Mouse (Mus musculus) NIH3T3 (cell line): ENCODE data around the gene Arl4a.
A peak's percentile ranks its signal among the peaks of the same experiment; 100 is the strongest.

Source experiments
- DNase-seq: peaks from one replicate; pipeline ENCODE4 v3.0.0-alpha.2; 2012; ENCODE audit warnings: low read depth

The Arl4a gene

GRCm38 (mm10) chr12:40037876-40038463, at the start of gene Arl4a:
Arl4a (minus strand) TSS chr12:40038025.
- DNase-seq, result peak; percentile 93

GRCm38 (mm10) chr12:40085731-40086322, 48.0 kb upstream of the Arl4a start:
- DNase-seq, result no peak

DNA sequence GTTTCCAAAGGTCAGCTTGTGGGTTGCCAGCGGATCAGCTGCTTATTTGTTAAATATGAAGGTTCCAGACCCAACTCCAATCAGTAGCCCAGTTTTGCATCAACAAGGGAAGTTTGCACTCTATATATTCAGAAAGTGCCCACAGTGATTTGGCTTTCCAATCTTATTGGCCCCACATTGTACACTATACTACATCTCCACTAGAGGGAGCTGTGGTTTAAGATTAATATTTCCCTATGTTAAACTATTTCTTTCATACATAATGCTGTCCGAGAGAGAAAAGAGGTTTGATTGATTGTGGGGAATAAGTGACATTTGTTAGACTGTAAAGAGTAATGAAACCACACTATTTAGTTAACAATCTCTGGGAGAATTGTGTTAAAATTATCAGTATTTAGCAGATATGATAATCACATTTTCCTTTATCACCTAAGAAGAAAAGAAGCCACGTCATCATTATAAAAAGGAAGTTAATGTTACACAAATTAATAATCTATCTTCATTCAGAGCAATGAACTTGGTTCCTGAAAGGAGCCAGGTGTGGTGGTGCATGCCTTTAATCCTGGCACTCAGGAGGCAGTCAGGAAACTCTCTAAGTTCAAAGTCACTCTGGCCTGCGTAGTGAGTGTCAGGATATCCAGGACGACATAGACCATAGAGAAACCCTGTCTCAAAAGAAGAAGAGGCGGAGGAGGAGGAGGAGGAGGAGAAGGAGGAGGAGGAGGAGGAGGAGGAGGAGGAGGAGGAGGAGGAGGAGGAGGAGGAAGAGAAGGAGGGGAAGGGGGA, 44.8 kb upstream of the Arl4a start:
- peak; percentile 67 for DNase-seq

GRCm38 (mm10) chr12:40082048-40082447, 44.2 kb upstream of the Arl4a start:
- DNase-seq, result no peak

DNA sequence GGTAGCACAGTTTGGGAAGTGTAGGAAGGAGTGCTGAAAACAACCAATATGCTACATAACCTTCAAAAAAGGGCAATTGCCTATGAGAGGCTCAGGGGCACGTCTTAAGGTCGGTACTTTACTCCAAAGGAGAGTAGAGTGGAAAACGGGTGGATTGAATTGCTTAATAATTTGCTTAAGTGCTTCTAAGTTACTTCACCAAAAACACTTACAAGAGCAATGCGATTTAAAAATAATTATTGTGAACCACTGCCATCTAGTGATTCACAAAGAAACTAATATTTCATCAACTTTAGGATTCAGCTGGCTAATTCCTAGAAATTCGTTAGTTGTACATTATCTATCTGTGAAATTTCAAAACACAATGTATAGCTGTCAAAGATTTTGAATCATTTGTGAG, 35.8 kb upstream of the Arl4a start:
- peak; percentile 23 for DNase-seq

DNA sequence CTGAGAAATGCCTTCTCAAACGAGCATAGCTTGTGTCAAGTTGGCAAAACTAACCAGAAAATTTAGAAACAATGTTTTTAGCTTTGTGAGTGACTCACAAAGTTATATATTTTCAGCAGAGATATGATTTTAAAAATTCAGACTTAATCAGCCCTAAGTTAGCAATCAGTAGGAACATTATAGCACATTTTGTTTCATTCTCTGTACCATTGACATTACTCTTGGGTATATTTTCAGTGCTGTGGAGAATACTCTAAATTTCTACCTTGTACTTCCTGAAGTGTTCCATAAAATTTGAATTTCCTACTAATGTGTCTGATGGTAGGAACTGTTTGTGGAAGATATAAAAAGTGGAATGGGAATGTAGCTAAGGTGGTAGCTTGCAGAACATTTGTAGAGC, 9.2 kb upstream of the Arl4a start:
- DNase-seq, result no peak

GRCm38 (mm10) chr12:40043816-40044585, 6.2 kb upstream of the Arl4a start:
- DNase-seq, result no peak

DNA sequence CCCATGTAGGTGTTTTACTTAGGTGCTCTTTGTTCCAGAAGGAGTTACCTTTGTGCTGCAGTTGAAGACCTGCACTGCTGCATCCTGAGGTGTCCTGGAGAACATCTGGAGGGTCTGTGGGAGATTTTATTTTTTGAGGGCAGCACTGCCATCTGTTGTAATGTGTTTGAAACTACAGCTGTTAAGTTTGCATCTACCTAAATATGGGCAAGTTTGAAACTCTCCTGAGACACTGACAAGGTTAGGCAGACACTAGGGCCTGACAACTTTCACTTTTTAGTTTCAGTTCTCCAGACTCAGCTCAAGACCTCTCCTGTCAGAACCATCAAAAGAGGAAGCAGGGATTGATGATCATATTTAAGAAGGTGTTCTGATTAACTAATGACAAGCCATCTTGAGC, 2.2 kb upstream of the Arl4a start:
- peak; percentile 63 for DNase-seq

DNA sequence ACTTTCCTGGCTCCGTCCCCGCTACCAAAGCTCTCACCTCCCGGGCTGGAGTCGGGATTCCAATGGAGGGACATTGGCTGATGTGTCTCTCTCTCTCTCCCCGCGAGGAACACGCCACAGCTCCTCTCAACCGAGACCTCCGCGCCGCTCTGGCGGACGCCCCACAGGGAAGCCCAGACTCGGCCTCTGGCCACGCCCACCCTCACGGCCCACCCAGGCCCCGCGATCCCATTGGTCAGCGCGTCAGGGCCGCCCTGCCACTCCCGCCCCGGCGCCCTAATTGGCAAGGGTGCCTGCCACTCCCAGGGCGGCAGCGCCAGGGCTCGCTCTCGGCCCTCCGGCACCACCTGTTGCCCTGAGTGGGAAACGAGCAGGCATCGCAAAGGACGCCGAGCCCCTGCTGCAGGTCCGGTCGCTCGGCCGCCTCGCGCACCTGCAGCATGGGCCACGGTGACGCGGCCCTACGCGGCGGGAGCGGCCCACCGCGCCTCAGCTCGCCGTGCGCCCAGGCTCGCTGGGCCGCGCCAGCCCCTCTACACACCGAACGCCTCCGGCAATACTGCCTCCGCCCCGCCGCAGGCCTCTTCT, 505 bp downstream of the Arl4a start:
- DNase-seq, result peak; percentile 98

GRCm38 (mm10) chr12:40036666-40037065, 1.2 kb downstream of the Arl4a start:
- DNase-seq, result peak; percentile 48

GRCm38 (mm10) chr12:40035506-40035905, 2.3 kb downstream of the Arl4a start:
- no peak for DNase-seq

DNA sequence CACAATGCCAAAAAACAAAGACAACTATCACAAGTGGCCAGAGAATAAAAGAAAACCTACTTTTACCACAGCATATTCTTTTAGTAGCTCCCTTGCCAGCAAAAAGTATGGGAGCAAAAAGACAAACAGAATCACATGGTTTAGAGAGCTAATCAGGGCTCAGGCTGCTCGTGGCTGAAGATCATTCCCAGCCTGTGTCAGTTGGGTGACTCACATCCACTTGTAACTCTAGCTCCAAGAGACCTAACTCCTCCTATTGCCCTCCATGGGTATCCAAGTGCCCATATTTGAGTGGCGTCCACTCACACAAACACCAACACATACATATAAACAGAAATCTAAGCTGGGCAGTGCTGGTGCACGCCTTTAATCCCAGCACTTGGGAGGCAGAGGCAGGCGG, 8.6 kb downstream of the Arl4a start:
- DNase-seq, result peak; percentile 47

- no peak for DNase-seq
These were observed 10.0 kb downstream of the Arl4a start for GRCm38 (mm10) chr12:40027846-40028245.

DNA sequence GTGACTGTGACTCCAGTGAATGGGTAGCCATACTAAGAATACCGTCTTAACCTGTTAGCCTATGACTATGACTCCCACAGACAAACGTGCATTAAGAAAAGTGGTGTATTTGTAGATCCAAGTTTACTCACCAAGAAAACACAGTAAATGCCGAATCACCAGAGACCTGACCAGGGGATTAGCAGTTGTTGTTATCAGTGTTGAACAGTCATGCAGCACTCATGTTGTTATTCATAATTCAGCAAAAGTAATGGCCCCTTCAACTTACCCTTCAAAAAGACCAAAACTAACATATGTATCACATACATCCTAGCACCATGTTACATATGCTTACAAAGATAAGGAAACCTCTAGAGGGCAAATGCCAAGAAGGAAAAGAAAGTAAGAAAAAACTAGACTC, 10.4 kb downstream of the Arl4a start:
- DNase-seq, result no peak

- no peak for DNase-seq
These were observed 13.9 kb downstream of the Arl4a start for GRCm38 (mm10) chr12:40023918-40024317.

DNA sequence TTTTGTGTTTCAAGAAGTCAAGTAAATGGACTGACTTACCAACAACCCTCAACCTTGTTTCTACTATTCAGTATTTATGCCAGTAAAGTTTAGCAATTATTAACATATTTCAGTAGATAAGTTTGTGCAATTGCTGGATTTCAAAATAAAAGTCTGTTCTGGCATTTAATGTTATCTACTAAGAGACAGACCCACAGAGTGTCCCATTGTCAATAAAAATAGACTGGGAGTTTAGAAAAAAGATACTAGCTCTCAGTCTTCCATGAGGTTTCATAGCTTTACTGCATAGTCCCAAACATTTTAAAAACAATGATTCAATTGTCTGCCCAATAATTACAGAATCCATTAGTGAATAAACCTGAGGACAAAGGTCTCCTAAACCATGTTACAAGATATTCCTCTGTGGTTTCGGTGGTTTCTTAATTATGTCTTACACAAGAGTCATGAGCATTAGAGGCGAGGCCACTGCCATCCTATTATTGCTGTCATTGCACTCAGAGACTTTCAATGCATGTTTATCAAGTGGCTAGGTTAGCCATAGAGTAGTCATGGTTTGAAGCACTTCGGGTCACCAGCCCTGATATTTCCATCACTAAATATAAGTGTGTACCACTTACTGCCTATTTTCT, 14.7 kb downstream of the Arl4a start:
- DNase-seq, result no peak

DNA sequence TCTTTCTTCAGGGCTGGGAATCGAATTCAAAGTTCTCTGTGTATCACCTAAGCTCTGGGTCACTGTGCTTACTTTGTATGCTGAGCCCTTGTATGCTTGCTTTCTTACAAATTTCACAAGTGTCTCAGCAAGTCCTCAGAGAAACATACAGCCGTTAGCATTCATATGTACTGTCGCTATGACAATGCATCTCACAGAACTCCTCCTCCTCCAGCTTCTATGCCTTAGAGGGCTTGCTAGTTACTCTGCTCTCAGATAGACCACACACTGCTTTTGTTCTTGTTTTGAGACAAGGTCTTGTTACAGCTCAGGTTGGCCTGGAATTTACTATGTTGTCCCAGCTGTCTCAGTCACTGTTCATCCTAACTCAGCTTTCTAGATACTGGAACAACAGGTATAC, 15.5 kb downstream of the Arl4a start:
- no peak for DNase-seq

DNA sequence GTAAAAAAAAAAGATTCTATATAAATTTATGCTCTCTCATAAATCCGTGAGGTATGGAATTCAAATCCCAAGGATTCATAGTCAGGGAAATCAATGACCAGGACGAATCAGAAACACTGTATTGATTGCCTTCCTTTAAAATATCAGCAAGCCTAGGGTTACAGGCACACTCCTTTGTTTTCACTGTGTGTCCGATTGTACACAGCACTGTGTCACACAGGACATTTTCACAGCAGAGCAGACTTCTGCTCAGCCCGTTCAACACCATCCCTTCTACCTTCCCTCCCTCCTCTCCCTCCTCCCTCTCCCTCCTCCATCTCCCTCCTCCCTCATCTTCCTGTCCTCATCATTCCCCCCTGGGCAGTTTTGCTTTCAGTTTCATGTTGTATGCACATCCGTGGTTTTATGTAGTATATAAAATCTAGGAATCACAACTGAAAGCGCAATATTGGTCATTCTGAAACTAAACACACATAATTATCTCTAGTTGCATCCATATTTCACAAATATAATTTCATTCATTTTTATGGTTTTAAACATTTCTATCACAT, 19.8 kb downstream of the Arl4a start:
- DNase-seq, result peak; percentile 17

DNA sequence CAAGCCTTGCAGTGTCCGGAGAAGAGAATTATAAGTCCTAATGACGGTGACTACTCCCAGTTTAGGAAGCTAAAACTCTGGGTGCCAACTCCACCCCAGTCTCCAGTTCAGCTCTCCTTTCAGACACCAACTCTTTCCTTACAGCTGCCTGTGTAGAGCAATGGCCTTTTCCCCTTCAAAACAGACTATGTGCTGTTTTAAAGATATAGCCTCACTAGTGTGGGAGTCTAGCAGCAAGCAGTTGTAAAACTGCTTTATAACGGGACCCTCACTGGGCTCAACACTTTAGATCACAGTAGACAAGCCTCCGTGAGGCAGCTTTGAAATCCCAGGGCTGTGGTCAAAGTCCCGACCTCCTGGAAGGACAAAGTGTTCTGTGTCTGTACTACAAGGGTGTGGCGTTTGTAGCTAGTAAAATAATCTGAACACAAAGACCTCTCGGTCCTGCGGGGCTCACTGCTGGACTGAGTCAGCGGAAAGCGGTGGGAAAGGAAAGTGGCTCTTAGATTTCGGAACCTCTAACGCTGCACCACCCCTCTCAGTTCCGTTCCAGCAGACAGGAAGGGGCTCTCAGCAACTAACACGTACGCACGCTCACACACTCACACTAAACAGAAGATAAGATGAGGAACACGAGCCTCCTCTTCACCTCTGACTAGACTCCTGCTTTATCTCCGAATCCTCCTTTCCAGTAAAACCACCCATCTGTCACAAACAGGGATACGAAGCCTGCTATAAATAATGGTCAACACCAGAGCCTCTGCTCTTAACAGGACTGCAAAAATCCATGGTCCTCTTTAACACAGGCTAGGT, 21.0 kb downstream of the Arl4a start:
- DNase-seq, result peak; percentile 47

DNA sequence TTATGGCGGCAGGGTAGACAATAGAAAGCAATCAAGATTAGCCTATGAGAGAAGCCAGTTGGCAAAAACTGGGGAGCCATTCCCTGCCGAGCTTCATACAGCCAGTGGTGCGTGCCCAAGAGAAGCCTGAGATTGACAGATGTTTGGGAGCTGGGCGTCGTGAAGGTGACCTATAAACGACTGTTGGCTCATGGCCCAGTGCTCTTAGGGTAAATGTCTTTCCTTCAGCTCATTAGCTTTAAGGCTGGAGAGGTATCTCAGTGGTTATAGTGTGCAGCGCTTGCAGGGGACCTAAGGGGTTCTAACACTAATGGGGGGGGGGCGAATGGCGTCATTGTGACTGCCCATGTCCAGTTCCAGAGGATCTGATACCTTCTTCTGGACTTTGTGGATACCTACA, 21.8 kb downstream of the Arl4a start:
- DNase-seq, result no peak

- peak; percentile 44 for DNase-seq
These were observed 28.0 kb downstream of the Arl4a start for GRCm38 (mm10) chr12:40009866-40010265.
